Mouse (Mus musculus) thymus, postnatal 36 days (tissue): ENCODE results near the gene Il27.
"Not testable (repeated sequence)": the region's sequence is repeated elsewhere in the genome, so short reads cannot be mapped to it uniquely, and the experiment has no call there.

ENCODE experiments used
- DNase-seq, 2 experiments: peaks; one replicate each; pipeline ENCODE4 v3.0.0; 2022; ENCODE audit warnings: mixed read lengths in 2 of 2

Il27 gene

DNA sequence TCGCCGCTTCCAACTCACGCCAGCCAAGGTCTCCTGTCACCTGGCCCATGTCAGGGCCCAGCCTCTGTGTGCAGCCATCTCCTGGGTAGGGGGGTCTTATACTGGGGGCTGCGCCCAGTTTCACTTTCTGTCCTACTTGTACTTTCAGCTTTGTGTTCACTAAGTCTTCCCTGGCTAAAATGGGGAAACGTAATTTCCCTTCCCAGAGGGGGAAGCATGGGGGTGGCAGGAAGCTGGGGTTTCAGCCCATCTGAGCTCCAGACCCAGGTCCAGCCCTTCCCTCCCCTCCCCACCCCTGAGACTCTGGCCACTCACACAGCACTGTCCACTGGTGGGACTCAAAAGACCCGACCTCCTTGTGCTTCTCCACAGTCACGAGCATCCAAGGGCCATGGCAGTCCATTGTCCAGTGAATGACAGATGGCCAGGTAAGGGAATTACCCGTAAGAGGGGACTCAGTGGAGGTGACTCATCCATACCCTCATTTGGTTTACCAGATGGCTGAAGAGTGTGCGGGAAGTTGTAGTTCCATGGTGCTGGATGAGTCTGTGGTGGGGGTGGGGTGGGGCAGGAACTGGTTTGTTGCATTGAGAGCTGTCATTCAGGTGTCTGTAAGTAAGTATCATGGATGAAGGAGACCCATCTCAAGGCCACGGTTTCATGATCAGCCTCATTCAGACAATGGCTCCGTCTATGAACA is at the start of gene Il27:
Gene Il27 (minus strand): TSS at position 80 of the 700 bp plus-strand sequence.
- DNase-seq: no peak

DNA sequence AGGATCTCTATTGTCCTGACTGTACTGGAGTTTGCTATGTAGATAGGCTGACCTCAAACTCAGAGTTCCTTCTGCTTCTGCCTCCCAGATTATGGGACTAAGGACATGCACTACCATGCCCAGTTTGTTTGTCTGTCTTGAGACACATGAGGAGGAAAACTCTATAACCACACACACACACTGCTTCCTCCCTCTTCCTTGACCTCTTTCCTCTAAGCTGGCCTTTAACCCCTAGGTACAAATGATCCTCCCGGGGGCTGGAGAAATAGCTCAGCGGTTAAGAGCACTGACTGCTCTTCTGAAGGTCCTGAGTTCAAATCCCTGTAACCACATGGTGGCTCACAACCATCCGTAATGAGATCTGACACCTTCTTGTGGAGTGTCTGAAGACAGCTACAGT is 49.6 kb upstream of the Il27 start:
- DNase-seq: no peak

DNA sequence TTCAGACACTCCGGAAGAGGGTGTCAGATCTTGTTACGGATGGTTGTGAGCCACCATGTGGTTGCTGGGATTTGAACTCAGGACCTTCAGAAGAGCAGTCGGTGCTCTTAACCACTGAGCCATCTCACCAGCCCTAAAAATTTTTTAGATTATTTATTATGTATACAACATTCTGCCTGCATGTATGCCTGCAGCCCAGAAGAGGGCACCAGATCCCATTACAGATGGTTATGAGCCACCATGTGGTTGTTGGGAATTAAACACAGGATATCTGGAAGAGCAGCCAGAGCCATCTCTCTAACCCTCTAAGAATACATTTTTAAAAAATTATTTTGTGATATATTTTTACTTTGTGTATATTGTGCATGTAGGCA is 48.5 kb upstream of the Il27 start:
- not testable (repeated sequence) for DNase-seq

DNA sequence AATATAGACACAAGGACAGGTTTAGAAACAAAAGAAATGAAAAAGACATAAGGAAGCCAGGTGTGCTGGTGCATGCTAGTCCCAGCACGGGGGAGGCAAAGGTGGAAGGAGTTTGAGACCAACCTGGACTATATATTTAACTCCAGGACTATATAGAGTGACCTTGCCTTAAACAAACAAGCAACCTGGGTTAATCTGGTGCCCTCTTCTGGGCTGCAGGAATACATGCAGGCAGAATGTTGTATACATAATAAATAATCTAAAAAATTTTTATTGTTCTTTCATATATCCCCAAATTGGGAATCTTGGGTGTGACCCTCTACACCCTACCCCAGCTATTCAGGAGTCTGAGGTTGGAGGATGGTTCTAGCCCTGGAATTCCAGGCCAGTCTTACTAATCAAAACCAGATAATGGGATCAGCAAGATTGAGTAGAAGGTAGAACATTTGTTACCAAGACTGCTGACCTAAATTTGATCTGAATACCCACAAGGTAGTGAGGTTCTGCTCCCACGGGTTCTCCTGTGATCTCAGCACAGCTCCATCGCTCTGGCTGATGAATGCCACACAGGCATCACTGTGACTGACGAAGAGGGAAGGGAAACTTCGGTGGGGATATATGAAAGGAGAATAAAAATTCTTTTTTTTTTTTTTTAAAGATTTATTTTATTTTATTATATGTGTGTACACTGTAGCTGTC is 48.0 kb upstream of the Il27 start:
- DNase-seq: no peak

DNA sequence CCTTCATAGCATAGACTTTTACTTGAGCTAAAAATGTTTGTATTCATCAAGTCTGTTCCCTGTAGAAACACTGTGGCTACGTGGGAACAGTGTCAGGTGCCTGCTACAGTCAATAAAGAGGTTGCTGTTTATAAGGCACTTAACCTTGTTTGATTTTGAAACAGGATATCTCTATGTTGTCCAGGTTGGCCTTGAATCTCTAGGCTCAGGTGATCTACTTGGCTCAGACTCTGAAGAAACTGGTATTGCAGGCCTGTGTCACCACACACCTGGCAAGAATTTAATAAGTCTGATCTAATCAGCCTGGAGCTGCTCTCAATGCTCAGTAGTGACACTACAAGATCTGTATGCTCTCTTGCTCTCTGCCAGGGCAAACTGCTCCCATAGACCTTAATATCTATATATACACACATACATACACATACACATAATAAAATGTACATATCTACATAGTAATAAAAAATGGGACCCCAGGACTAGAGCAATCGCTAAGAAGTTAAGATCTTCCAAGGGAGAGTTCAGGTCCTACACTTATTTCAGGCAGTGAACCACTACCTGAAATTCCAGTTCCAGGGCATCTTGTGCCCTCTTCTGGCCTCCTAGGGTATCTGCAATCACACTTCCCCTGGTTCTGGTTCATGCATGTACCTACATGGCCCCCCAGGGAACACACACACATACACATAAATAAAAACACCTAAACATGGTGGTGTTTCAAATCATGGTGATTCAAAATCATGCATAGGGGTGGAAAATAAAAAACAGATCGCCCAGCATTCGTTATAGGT is 42.2 kb upstream of the Il27 start:
- peak; percentile 18 to 37 for DNase-seq

DNA sequence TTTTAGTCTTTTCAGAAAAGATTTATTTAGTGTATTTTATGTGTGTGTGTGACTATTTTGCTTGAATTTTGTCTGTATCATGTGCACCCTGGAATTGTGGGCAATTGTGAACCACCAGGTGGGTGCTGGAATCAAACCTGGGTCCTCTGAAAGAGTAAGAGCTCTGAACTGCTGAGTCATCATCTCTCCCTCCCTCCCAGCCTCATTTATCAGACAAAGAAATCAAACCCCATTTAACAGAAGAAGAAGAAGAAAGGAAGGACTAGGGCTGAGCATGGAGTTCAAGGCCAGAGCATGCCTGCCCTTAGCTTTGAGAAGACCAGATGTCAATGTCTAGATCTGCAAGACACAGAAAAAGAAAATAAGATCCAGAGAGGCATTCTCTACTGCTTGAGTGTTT is 40.6 kb upstream of the Il27 start:
- DNase-seq: no peak

DNA sequence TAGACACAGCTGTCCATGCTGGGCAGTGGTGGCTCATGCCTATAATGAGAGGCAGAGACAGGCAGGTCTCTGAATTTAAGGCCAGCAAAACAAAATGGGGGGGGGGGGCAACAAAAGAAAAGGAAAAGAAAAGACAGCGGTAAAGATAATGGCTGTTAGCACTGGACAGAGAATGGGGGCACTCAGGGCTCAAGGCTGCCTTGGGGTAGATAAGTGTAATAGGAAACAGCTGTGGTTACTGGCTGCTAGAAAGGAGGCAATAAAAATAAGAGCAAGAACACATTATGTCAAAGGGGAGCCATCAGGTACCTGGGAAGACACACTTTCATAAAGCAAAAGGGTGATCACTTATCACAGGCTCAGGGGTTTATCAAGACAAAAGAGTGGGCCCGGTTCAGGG is 37.7 kb upstream of the Il27 start:
- DNase-seq: no peak

DNA sequence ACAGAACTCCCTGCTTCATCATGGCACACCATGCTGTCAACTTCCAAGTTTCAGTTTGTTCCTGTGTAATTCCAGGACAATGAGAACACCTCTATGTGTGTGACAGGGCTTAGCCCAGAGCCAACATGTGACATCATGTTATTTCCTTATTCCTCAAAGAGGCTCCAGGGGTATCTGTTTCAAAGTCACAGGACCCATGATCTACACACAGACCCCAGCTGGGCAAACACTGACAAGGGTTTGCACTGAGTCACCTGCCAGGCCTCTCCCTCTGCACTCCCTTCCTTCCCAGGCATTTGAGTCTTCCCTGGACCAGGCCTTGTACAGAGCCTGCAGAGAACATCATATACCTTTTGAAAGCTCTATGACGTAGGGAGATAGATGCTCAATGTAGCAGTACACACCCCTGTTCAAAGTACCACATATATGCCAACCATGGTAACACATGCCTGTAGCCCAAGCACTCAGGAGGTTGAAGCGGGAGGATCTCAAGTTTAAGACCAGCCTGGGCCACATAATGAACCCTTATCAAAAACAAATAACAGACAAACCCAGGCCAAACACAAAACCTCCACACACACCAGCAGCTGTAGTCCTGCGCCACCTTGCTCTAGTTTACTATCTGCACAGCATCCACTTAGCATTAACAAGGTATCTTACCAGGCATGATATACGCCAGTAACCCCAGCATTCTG is 36.2 kb upstream of the Il27 start, which contains the start of gene Nupr1:
Gene Nupr1 (minus strand): TSS at position 38 of the 695 bp plus-strand sequence.
- no peak for DNase-seq

DNA sequence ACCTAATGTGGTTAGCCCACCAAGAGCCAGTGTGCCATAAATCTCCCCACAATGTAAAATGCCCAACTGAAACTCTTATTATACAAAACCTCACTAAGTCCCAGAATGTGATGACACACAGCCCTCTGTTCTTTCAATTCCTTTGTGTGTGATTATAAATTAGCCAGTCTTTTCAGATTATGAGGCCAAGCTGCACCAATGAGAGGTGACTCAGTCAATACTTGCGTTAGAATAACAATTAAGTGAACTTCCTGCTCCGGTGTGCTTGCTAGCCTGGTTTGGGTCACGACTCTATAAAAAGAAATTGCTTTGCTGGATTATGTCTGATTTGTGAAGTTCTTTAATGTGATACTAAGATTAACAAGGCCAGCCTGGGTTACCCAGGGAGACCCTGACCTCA is 35.2 kb upstream of the Il27 start:
- DNase-seq: no peak

DNA sequence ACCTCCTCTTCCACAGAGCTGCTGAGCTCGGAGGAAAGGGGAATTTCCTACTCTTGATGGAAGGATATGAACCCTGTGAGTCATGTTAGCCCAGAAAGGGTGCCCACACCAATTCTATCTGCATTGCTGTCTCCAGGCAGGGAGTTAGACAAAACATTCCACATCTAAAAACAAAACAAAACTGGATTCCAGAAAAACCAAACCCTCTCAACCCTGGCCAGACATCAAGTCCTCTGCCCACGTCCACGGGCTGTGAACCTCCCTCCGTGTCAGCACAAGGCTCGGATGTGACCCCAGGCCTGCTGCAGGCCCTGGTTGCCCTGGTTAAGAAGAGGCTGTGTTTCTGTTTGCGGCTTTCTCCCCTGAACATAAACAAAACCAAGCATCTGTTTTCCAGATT is 33.4 kb upstream of the Il27 start:
- no peak for DNase-seq

DNA sequence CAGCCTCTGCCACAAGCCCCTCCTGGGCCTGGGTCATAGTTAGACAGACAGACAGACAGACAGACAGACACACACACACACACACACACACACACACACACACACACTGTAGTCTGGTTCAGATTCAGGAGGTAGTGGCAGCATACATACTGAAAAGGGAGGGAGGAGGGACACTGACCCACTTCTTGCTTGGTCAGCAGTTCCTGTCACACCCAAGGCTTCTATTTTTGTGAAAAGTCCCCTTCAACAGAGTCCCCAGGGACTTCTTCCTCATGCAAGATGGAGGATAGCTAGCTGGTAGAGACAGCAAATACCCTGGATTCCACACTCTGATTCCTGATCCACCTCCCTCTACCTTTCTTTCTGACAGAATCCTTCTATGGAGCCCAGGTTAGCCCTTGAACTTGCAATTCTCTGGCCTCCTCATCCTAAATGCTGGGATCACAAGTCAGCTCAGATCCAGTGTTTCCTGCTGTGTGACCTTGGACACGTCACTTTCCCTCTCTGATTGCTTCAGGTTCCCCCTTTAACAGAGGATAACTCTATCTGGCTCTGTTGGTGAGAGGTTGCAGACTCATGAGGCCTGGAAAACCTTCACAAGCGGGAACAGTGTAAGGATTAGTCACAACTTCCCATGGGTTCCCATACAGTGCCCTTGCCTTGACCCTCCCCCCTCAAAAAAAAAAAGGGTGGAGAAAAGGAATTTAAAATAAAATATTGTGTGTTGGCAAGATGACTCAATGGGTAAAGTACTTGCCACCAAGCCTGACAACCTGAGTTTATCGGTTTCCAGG is 31.3 kb upstream of the Il27 start:
- DNase-seq: no peak

DNA sequence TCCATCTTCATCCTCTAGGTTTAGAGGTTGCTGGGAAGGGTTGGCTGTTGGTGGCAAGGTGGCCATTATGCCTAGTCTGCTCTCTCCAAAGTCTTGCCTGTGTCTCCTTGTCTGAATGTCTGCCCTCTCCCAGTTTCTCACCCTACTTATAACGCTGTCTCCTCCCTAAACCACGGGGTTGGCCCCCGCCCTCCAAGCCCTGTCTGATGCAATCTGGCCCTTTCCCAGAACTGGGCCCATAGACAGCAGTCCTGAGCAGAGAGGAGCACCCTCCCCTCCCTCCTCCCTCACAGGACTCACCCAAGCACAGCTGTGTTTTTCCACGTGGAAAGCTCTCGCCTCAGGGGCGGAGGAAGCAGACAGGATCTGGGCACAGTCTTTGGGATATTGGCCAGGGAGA is 30.6 kb upstream of the Il27 start:
- no peak for DNase-seq

DNA sequence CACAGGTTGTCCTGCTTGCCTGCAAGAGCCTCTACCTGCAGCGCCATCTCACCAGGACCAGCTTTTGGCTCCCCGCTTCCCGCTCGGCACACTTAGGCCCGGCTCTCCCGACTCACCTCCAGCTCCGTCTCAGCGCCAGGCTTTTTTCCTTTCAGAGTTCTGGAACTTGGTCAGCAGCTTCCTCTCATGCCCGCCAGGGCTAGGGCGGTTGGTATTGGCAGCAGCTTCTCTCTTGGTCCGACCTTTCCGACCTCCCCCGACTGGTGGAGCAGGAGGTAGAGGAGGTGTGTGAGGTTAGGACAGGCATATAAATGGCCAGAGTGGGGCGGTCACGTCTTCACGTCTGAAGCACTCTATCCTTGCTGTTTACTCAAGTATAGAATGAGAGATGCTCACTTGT is 30.0 kb upstream of the Il27 start:
- DNase-seq: no peak

DNA sequence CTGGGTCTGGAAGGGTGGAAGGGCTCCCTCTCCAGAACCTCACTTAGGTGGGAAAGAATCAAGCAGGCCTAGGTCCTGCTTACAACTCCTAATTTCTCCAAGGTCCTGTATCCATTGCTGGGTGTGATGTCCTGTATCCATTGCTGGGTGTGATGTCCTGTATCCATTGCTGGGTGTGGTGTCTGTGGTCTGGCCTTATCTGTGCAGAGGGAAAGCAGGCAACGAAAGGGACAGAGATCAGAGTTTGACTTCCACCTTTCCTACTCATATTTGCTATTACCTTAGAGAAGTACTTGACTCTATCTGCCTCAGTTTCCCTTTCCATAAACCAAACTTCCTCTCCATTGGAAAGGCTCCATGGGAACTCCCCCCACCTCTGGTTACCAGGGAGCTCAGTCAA is 28.6 kb upstream of the Il27 start:
- no peak for DNase-seq

DNA sequence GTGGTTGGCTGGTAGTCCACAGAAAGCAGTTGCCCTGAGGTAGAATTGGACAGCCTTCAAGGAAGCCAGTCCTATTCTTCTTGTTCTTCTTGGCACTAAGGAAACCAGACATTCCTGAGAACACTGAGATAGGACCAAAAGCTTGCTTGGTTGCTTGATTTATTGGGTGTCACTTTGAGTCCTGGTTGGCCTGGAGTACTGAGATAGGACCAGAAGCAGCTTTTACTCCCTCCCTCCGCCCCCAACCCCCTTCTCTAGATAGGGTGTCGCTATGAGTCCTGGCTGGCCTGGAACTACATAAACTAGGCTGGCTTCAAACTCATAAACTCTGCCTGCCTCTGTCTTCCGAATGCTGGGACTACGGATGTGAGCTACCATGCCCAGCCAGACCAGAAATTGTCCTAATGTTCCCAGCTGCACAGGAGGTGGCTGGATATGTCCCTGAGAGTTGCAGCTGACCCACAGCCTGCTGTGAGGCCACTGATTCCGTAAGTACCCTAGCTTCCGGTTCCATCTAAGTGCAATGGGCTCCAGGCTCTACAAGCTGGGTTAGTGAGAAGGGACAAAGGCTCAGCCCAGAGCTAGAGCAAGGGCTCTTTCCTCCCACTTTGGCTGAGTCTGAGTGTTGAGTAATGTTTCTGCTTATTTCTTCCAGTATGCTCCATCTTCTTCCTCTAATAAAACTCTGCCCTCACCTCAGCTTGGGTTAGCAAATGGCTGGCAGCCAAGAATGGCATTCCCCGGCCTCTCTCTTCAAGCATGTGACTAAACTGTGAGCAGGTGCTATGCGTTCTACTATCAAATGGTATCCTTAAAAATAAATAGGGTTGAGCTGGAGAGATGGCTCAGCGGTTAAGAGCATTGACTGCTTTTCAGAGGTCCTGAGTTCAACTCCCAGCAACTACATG is 27.0 kb upstream of the Il27 start:
- DNase-seq: no peak

DNA sequence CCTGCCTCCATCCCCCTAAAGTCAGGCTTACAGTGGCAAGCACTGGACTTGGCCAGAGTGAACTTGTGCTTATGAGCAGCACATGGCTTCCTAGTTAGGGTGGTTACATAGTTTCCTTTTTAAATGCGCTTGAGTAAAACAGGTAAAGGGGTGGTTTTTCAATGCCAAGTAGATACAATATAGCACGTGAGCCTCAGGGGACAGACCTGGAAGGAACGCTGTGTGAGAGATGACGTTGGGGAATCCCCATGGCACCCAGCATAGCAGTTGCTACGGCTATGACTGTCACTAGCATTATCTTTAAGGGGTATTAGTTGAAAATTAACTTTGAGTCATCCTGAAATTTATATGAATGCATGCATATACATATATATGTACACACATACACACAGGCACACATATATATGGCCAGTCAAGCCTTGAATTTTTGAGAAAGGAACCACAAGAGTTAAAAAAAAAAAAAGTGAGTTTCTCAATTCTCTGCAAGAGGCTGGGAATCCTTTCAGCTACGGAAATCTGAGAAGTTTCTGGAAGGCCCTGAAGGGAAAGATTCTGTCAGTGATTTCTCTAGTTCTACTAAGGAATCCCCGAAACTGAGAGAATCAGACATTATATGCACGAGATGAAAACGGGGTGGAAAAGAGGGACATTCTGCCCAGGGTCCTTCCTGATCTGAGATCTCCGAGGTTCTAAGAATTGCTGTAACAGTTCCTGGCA is 25.0 kb upstream of the Il27 start:
- DNase-seq: no peak

DNA sequence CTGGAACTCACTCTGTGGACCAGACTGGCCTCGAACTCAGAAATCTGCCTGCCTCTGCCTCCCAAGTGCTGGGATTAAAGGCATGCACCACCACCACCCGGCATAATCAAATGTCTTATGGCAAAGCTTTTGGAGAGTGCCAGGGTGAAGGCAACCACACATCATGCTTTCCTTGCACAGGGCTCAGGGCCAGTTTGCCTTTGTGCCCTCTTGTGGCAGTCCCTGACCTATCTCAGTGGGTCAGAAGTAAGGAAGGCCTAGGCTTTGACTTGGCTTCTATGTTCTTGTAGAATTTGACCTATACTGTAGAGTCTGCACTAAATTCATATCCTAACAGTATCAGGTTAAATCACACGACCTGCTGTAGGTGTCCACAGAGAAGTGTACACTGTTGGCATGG is 22.0 kb upstream of the Il27 start:
- no peak for DNase-seq

DNA sequence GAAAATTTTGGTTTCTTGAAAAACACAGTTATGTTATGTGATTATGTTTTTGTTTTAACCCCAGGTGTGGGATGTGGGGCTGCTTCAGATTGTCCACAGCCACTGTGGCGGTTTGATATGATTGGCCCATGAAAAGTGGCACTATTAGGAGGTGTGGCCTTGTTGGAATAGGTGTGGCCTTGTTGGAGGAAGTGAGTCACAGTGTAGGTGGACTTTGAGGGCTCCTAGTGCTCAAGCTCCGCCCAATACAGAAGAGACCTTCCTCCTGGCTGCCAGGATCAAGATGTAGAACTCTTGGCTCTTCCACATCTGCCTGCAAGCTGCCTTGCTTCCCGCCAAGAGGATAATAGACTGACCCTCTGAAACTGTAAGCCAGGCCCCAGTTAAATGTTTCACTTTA is 18.0 kb upstream of the Il27 start:
- no peak for DNase-seq

DNA sequence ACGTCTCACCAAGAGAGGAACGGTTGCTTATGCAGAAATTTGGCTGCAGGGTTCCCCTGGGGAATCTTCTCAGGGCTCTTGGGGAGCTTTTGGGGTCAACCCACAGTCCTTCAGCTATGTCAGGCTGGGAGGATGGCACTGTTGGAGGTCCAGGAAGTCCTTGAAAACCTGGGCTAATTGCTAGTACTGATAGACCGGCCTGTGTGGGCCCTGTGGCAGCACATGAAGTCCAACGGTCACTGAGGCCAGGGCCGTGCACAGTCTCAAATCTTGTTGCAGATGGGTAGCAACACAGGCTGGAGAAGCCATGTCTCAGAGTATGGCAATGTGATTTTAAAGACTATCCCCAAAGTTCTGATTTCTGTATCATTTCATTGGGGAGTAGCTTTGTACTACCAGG is 13.1 kb upstream of the Il27 start:
- no peak for DNase-seq

DNA sequence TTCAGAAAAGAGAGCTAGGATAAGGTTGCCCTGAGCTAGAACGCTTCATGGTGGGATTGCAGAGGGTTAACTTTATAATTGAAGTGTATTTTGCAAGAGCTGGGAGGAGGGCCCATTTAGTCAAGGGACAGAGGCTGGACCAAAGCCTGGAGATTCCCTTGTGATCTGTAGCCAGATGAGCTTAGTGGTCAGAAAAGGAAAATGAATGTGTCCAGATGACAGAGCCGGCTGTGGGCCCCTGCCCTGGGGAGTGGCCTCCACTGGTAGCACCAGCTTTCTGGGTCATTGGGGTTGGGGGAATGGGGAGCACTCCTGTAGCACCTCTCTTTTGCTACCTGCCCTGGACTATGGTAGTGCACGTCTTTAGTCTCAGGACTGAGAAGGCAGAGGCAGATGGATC is 12.3 kb upstream of the Il27 start:
- DNase-seq: no peak

DNA sequence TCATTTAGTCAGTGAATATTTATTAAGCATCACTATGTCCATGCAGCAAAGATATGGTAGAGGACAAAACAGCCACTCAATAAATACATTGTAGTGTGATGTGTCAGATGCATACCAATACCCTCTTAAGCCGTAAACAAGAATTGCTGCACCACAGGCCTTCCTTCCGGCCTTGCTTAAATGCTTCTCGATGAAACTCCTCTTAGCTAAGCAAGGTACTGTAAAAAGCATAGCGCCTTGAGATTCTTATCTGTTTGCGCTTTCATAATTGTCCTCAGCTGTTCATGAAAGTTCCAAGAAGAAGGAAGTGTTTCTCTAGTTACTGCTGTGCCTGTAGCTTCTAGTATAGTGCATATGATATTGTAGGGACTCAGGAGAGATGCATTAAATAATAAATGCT is 11.9 kb upstream of the Il27 start:
- DNase-seq: no peak
